Mouse (Mus musculus) hematopoietic stem cell, adult 5-6 weeks (primary cell): ENCODE measurements at regions not wholly inside any gene's neighbourhood (a gene's known extent, or its start where the extent isn't known, plus 50 kb on each side); places are given as distances from the start of the nearest gene placed in this dataset.

Source experiments
- ATAC-seq, 2 experiments: fragments of 125-278 bp in 1 of 2; replicated peaks in 1 of 2; 2 replicates each; pipeline ENCODE4 v1.8.0; 2016 to 2017; ENCODE audit warnings: inconsistent platforms in 2 of 2, mild to moderate bottlenecking in 2 of 2, moderate number of reproducible peaks in 2 of 2, low read depth in 1 of 2, moderate TSS enrichment in 1 of 2; ENCODE audit not compliant: low FRiP score in 2 of 2, poor library complexity in 2 of 2, severe bottlenecking in 2 of 2, insufficient read depth in 1 of 2, low TSS enrichment in 1 of 2

- ATAC-seq: no peak
Measured at GRCm38 (mm10) chr12:68604524-68605299, 554.3 kb downstream of the Rps29 start.

- ATAC-seq: no peak
Measured at GRCm38 (mm10) chr12:68602682-68603081, 556.3 kb downstream of the Rps29 start.

GRCm38 (mm10) chr12:68601366-68601765, 557.6 kb downstream of the Rps29 start:
- no peak for ATAC-seq

- no peak for ATAC-seq
Measured at GRCm38 (mm10) chr12:68599681-68600596, 559.0 kb downstream of the Rps29 start.

GRCm38 (mm10) chr12:68599016-68599616, 559.9 kb downstream of the Rps29 start:
- no peak for ATAC-seq

GRCm38 (mm10) chr12:68585524-68585872, 573.5 kb downstream of the Rps29 start:
- no peak for ATAC-seq

GRCm38 (mm10) chr12:68584786-68585523, 574.0 kb downstream of the Rps29 start:
- ATAC-seq: no peak

GRCm38 (mm10) chr12:68579909-68580308, 579.1 kb downstream of the Rps29 start:
- no peak for ATAC-seq

GRCm38 (mm10) chr12:68577453-68577852, 581.5 kb downstream of the Rps29 start:
- no peak for ATAC-seq

GRCm38 (mm10) chr12:68576855-68577254, 582.1 kb downstream of the Rps29 start:
- ATAC-seq: no peak

- no peak for ATAC-seq
Measured at GRCm38 (mm10) chr12:68554943-68555627, 603.9 kb downstream of the Rps29 start.

- no peak for ATAC-seq
Measured at GRCm38 (mm10) chr12:68554292-68554691, 604.7 kb downstream of the Rps29 start.

- no peak for ATAC-seq
Measured at GRCm38 (mm10) chr12:68541811-68542210, 617.2 kb downstream of the Rps29 start.

- peak; percentile 22 to 45; a peak in 2 of 4 replicates for ATAC-seq
Measured at GRCm38 (mm10) chr12:68500794-68501193, 658.2 kb downstream of the Rps29 start.

GRCm38 (mm10) chr12:68463032-68463431, 696.0 kb downstream of the Rps29 start:
- no peak for ATAC-seq

GRCm38 (mm10) chr12:68458196-68458595, 700.8 kb downstream of the Rps29 start:
- ATAC-seq: no peak

- ATAC-seq: no peak
Measured at GRCm38 (mm10) chr12:68426601-68427000, 732.4 kb downstream of the Rps29 start.
